Mouse (Mus musculus): Measurements from ENCODE around the gene Kras.

- TF ChIP-seq CTCF (IDR thresholded peaks at IDR 0.05; ENCODE audit: insufficient read depth, low read depth, low read length), result no peak
- TF ChIP-seq POLR2A (IDR thresholded peaks at IDR 0.05; ENCODE audit: insufficient read depth, low read depth, low read length), result no peak
Observed at GRCm38 (mm10) chr6:145293156-145293555, 43.1 kb upstream of the Kras start.
